Mouse (Mus musculus) small intestine, adult 2 months (tissue): ENCODE measurements at regions not wholly inside any gene's neighbourhood (a gene's known extent, or its start where the extent isn't known, plus 50 kb on each side); places are given as distances from the start of the nearest gene placed in this dataset.

ENCODE experiments used
- H3K27ac ChIP-seq: fragments of 200-500 bp; 2 replicates; pipeline ENCODE4 v1.5.1; 2012; ENCODE audit warnings: low read depth, low read length, control low read depth, inconsistent platforms; ENCODE audit not compliant: insufficient read depth
- H3K27me3 ChIP-seq: fragments of 200-500 bp; 2 replicates; pipeline ENCODE4 v1.6.1; 2012; ENCODE audit warnings: mild to moderate bottlenecking, moderate library complexity, low read length, inconsistent platforms; ENCODE audit not compliant: control insufficient read depth, insufficient read depth
- H3K36me3 ChIP-seq: fragments of 200-500 bp; 2 replicates; pipeline ENCODE4 v1.6.1; 2012; ENCODE audit warnings: mild to moderate bottlenecking, low read length, control low read depth, inconsistent platforms; ENCODE audit not compliant: control insufficient read depth, insufficient read depth
- H3K4me1 ChIP-seq: fragments of 200-500 bp; 2 replicates; pipeline ENCODE4 v1.6.1; 2012; ENCODE audit warnings: low read length, inconsistent platforms, mixed read lengths; ENCODE audit not compliant: control insufficient read depth, insufficient read depth, insufficient read length
- H3K4me3 ChIP-seq: fragments of 200-500 bp; 2 replicates; pipeline ENCODE4 v1.5.1; 2012; ENCODE audit warnings: low read depth, mild to moderate bottlenecking, control low read depth, inconsistent platforms, low read length, moderate library complexity
- CTCF ChIP-seq: fragments of 200-500 bp; IDR thresholded peaks from 2 replicates; pipeline ENCODE4 v1.5.1; 2012; ENCODE audit warnings: low read depth, mild to moderate bottlenecking, control low read depth, inconsistent platforms, low read length, moderate library complexity, mixed read lengths; ENCODE audit not compliant: insufficient replicate concordance, insufficient read length; ENCODE audit errors: extremely low read depth
- POLR2A ChIP-seq: fragments of 200-500 bp; IDR thresholded peaks from 2 replicates; pipeline ENCODE4 v1.6.1; 2012; ENCODE audit warnings: low read depth, mild to moderate bottlenecking, control low read depth, inconsistent platforms, low read length, moderate library complexity
- WGBS: fragments of 180-500 bp; shearing (Covaris S2); methylation state at CpG from one replicate; pipeline ENCODE4 v1.1.7; 2018; 5-methylcytosine and 5-hydroxymethylcytosine counted together

- Histone ChIP-seq H3K27ac (no peak overlapping the region), H3K27me3 (no peaks in the 10 kb centered on the region), H3K4me3 (no peak overlapping the region), H3K36me3 (no peaks in the 10 kb centered on the region), H3K4me1 (no peaks in the 10 kb centered on the region)
- WGBS, result 77% methylated on average over 3 of the region's 3 CpGs
- TF ChIP-seq CTCF (no peak), POLR2A (no peak)
These were observed 687.0 kb upstream of the Sox9 start for GRCm38 (mm10) chr11:112095009-112095408.

- H3K4me3 ChIP-seq, result no peak overlapping the region
These were observed 683.9 kb upstream of the Sox9 start for GRCm38 (mm10) chr11:112098161-112098560.

GRCm38 (mm10) chr11:112103252-112103651 is 678.8 kb upstream of the Sox9 start:
- WGBS, result 29% methylated on average over 2 of the region's 2 CpGs
- Histone ChIP-seq H3K27me3 (no peaks in the 10 kb centered on the region), H3K4me3 (no peak overlapping the region), H3K36me3 (no peaks in the 10 kb centered on the region), H3K27ac (no peak overlapping the region), H3K4me1 (no peaks in the 10 kb centered on the region)
- TF ChIP-seq POLR2A, result no peak
- TF ChIP-seq CTCF, result no peak

More at GRCm38 (mm10) chr11:112098161-112098560, 683.9 kb upstream of the Sox9 start:
- 62% methylated on average over 1 of the region's 1 CpGs for WGBS
- Histone ChIP-seq H3K36me3 (no peaks in the 10 kb centered on the region), H3K27me3 (no peaks in the 10 kb centered on the region), H3K27ac (no peak overlapping the region), H3K4me1 (no peaks in the 10 kb centered on the region)
- no peak for TF ChIP-seq POLR2A

GRCm38 (mm10) chr11:112106891-112107290 is 675.1 kb upstream of the Sox9 start:
- no peaks in the 10 kb centered on the region for H3K27me3 ChIP-seq
- 41% methylated on average over 4 of the region's 4 CpGs for WGBS
- no peaks in the 10 kb centered on the region for H3K4me1 ChIP-seq
- H3K36me3 ChIP-seq, result no peaks in the 10 kb centered on the region
- H3K27ac ChIP-seq, result no peak overlapping the region
- no peak overlapping the region for H3K4me3 ChIP-seq
- TF ChIP-seq POLR2A (no peak), CTCF (no peak)

GRCm38 (mm10) chr11:112107314-112107713 is 674.7 kb upstream of the Sox9 start:
- TF ChIP-seq POLR2A, result no peak
- TF ChIP-seq CTCF, result no peak
- H3K27me3 ChIP-seq, result no peaks in the 10 kb centered on the region
- no peaks in the 10 kb centered on the region for H3K36me3 ChIP-seq

GRCm38 (mm10) chr11:112121026-112121425 is 661.0 kb upstream of the Sox9 start:
- no peaks in the 10 kb centered on the region for H3K27me3 ChIP-seq
- H3K36me3 ChIP-seq, result no peaks in the 10 kb centered on the region
- TF ChIP-seq CTCF (no peak), POLR2A (no peak)
- H3K4me1 ChIP-seq, result no peaks in the 10 kb centered on the region
- 92% methylated on average over 6 of the region's 6 CpGs for WGBS
- H3K4me3 ChIP-seq, result no peak overlapping the region
- H3K27ac ChIP-seq, result no peak overlapping the region

More at GRCm38 (mm10) chr11:112107314-112107713, 674.7 kb upstream of the Sox9 start:
- WGBS, result 62% methylated on average over 7 of the region's 7 CpGs
- Histone ChIP-seq H3K4me3 (no peak overlapping the region), H3K27ac (no peak overlapping the region), H3K4me1 (no peaks in the 10 kb centered on the region)

- 67% methylated on average over 5 of the region's 5 CpGs for WGBS
- Histone ChIP-seq H3K27ac (no peak overlapping the region), H3K27me3 (no peaks in the 10 kb centered on the region), H3K4me1 (no peaks in the 10 kb centered on the region), H3K4me3 (no peak overlapping the region), H3K36me3 (no peaks in the 10 kb centered on the region)
- TF ChIP-seq CTCF (no peak), POLR2A (no peak)
These were observed 660.2 kb upstream of the Sox9 start for GRCm38 (mm10) chr11:112121831-112122230.

- 57% methylated on average over 12 of the region's 12 CpGs for WGBS
- TF ChIP-seq POLR2A (no peak), CTCF (no peak)
- Histone ChIP-seq H3K4me3 (no peak overlapping the region), H3K36me3 (no peaks in the 10 kb centered on the region), H3K27me3 (no peaks in the 10 kb centered on the region), H3K27ac (no peak overlapping the region), H3K4me1 (no peaks in the 10 kb centered on the region)
These were observed 656.6 kb upstream of the Sox9 start for GRCm38 (mm10) chr11:112125249-112125933.
